Mouse (Mus musculus): ENCODE measurements at regions not wholly inside any gene's neighbourhood (a gene's known extent, or its start where the extent isn't known, plus 50 kb on each side); places are given as distances from the start of the nearest gene placed in this dataset.

GRCm38 (mm10) chr16:24039765-24040164 lies 51.1 kb upstream of the Bcl6 start:
- H3K4me1 ChIP-seq (ENCODE audit: control insufficient read depth, insufficient read depth, low read length), result no peaks in the 10 kb centered on the region
- H3K4me3 ChIP-seq (replicated peaks; ENCODE audit: control insufficient read depth, low read depth, low read length), result no peak overlapping the region
- no peak overlapping the region for H3K27ac ChIP-seq (ENCODE audit: control insufficient read depth, insufficient read depth, low read depth, low read length, poor library complexity)
- TF ChIP-seq POLR2A (IDR thresholded peaks at IDR 0.05; ENCODE audit: borderline replicate concordance, control insufficient read depth, low read depth, low read length) (no peak), CTCF (IDR thresholded peaks at IDR 0.05; ENCODE audit: control insufficient read depth, insufficient read depth, low read length) (no peak)
- 86% methylated on average over 4 of the region's 4 CpGs for WGBS
